Mouse (Mus musculus) inflammation-experienced regulatory T-cells, adult 16 weeks (primary cell): Measurements from ENCODE around the gene Lgals1. TPM values are rescaled to one million over a fixed set of nuclear protein-coding genes. Genes with fewer than 3 reads are reported as not detected.

Experiments
- polyA plus RNA-seq: library from polyadenylated mRNA; unstranded; fragments of 100-300 nt; shearing (Covaris generic); gene quantifications from one replicate; pipeline ENCODE4 v1.2.1, GENCODE M21; 2017

Lgals1 gene
- polyA plus RNA-seq, result 515 TPM

GRCm38 (mm10) chr15:78926021-78926919 is at the start of gene Lgals1:
Gene Lgals1, plus strand, starts transcription at chr15:78926725.

GRCm38 (mm10) chr15:78876991-78877809 is 49.3 kb upstream of the Lgals1 start, which contains the start of gene Gga1:
Gene Gga1, plus strand, starts transcription at chr15:78877190.

GRCm38 (mm10) chr15:78899409-78899739 is 27.2 kb upstream of the Lgals1 start, which contains the start of gene Gm49510:
Gene Gm49510, plus strand, starts transcription at chr15:78899667.

DNA sequence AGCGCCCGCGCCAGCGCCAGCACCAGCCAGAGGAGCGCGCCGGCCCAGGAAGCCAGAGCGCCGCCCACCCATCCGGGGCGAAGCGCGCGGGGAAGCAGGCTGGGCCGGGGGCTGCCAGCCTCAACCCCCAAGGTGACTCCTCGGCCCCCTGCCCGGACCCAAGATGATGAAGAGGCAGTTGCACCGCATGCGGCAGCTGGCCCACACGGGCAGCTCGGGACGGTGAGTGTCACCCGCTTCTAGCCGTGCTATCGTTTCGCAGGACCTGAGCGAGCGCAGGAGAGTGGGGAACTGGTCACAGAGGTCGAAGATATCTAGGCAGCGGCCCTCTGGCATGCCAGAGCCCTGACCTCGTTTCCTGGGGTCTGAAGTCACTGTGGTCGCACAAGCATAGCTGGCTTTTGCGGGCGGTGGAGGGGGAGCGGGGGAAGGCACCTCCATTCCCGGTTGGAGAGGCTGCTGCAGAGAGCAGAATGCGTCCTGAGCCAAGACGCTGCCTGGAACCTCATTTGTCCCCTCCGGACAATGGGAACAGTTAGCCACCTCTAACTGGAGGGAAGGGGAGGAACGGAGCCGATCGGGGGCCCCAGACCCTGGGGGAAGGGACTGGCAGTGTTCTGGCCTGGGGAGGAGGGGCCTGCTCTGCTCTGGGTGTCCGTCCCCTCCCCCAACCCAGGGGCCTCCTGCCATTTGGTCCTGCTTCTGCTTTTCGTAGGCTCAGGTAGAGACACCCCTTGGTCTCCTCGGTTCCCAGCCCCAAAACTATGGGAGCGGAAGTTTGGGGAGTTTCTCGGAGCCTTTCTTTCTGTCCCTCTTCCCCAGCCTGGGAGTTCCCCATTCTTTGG is 26.6 kb upstream of the Lgals1 start, which contains the start of gene Sh3bp1:
TSS of gene Sh3bp1 (plus strand) at position 29 of the 845 bp plus-strand sequence.

GRCm38 (mm10) chr15:78913632-78914090 is 12.9 kb upstream of the Lgals1 start, which contains the start of gene Pdxp:
Gene Pdxp, plus strand, starts transcription at chr15:78913919.

DNA sequence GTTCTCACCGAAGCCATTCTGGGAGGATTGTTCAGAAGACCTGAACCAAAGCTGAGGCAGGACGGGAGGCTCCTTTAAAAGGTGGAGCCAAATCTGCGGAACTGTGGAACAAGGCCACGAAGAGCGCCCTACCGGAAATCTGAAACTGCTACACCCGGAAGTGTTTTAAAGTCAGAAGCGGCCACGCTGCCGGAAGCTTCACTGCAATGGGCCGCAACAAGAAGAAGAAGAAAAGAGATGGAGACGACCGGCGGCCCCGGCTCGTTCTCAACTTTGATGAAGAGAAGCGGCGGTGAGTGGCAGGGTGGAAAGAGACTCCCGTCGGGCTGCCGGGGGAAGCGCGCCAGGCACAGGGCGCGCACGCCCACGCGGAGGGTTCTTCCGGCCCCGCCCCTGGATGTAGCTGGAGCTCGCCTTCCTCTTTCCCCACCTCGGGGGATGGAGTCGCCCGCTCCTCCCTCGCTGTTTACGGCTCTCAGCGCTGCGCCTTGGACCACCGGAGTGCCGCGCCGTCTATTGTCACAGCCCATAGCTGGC is 8.3 kb downstream of the Lgals1 start, which contains the start of gene Nol12:
TSS of gene Nol12 (plus strand) at position 150 of the 537 bp plus-strand sequence.

DNA sequence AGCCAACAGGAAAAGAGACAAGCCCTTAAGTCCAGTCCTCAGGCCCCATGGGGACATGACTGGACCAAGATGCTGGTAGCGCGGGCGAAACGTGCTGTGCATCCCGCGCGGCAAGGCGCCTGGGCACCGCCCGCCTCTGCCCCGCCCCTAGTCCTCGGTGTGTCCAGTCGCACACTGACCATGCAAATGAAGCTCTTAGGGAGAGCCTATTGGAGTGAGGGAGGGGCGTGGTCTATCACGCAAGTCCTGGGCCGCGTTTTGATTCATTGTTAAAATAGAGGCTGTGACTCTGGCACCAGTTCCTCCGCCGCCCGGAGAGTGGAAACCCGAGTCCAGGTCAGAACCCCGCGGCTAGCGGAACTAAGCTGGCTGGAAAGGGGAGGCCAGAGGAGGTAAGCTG is 21.1 kb downstream of the Lgals1 start, which contains the start of gene Triobp:
TSS of gene Triobp (plus strand) at position 68 of the 400 bp plus-strand sequence.

Other genes starting within 250 kb of the Lgals1 start
- 0.07 TPM for gene Elfn2, start 208.0 kb upstream of the Lgals1 start, polyA plus RNA-seq
- gene Mfng, start 153.2 kb upstream of the Lgals1 start, polyA plus RNA-seq, result 177 TPM
- 0.38 TPM for gene Card10, start 123.7 kb upstream of the Lgals1 start, polyA plus RNA-seq
- gene Cdc42ep1, start 84.1 kb upstream of the Lgals1 start, polyA plus RNA-seq, result not detected
- not detected for gene Lgals2, start 71.2 kb upstream of the Lgals1 start, polyA plus RNA-seq
- 76.9 TPM for gene Gga1, start 49.5 kb upstream of the Lgals1 start, polyA plus RNA-seq
- gene Gm49510, start 27.1 kb upstream of the Lgals1 start, polyA plus RNA-seq, result 0.57 TPM
- gene Sh3bp1, start 27.0 kb upstream of the Lgals1 start, polyA plus RNA-seq, result 251 TPM
- gene Pdxp, start 12.8 kb upstream of the Lgals1 start, polyA plus RNA-seq, result 1.9 TPM
- gene Nol12, start 8.2 kb downstream of the Lgals1 start, polyA plus RNA-seq, result 49.7 TPM
- gene Triobp, start 21.0 kb downstream of the Lgals1 start, polyA plus RNA-seq, result 105 TPM
- 74.2 TPM for gene H1f0, start 101.7 kb downstream of the Lgals1 start, polyA plus RNA-seq
- gene Galr3, start 115.2 kb downstream of the Lgals1 start, polyA plus RNA-seq, result not detected
- 10.7 TPM for gene Ankrd54, start 136.2 kb downstream of the Lgals1 start, polyA plus RNA-seq
- gene Eif3l, start 148.5 kb downstream of the Lgals1 start, polyA plus RNA-seq, result 171 TPM
- gene Micall1, start 182.2 kb downstream of the Lgals1 start, polyA plus RNA-seq, result 27.1 TPM
- 166 TPM for gene Polr2f, start 214.3 kb downstream of the Lgals1 start, polyA plus RNA-seq
- 0.40 TPM for gene 1700088E04Rik, start 214.5 kb downstream of the Lgals1 start, polyA plus RNA-seq
- not detected for gene Sox10, start 238.5 kb downstream of the Lgals1 start, polyA plus RNA-seq